Mouse (Mus musculus) bone marrow macrophage, adult 2 months (primary cell): ENCODE results near the gene 2310034G01Rik.

Experiments
- CTCF ChIP-seq: IDR thresholded peaks from 2 replicates; pipeline ENCODE4 v1.5.1; 2012; ENCODE audit warnings: low read depth, mild to moderate bottlenecking, low read length, moderate library complexity
- POLR2A ChIP-seq: IDR thresholded peaks from 2 replicates; pipeline ENCODE4 v1.6.1; 2012; ENCODE audit warnings: mild to moderate bottlenecking, low read depth, low read length, borderline replicate concordance

GRCm38 (mm10) chr19:46356701-46357138, 6.6 kb upstream of the 2310034G01Rik start:
- TF ChIP-seq CTCF (no peak), POLR2A (no peak)
